Mouse (Mus musculus) cortical plate, adult 2 months (tissue): ENCODE measurements at regions not wholly inside any gene's neighbourhood (a gene's known extent, or its start where the extent isn't known, plus 50 kb on each side); places are given as distances from the start of the nearest gene placed in this dataset.

Source experiments
- CTCF ChIP-seq: fragments of 200-500 bp; IDR thresholded peaks from 2 replicates; pipeline ENCODE4 v1.5.1; 2011; ENCODE audit warnings: mild to moderate bottlenecking, control low read depth, low read length; ENCODE audit not compliant: insufficient read depth; ENCODE audit errors: extremely low read depth
- POLR2A ChIP-seq: fragments of 200-500 bp; IDR thresholded peaks from 2 replicates; pipeline ENCODE4 v1.6.1; 2011; ENCODE audit warnings: mild to moderate bottlenecking, low read length, control low read depth; ENCODE audit not compliant: insufficient read depth; ENCODE audit errors: extremely low read depth

- no peak for TF ChIP-seq CTCF
- TF ChIP-seq POLR2A = no peak
Measured at GRCm38 (mm10) chr16:93333654-93334053, 270.2 kb downstream of the Setd4 start.
